ENCODE assay signal across 17 mouse cellular contexts in genomic region chr1:63995828-63996227, GRCm38 (mm10).
DNase-seq lines count a peak whose midpoint lies in the region; ATAC-seq and TF ChIP-seq lines count a peak whose summit lies in the region.
"Had no signal": no experiment of that assay in that cellular context is flagged by ENCODE, and none has a peak within 500 bp of the region (broad histone marks: within the 10 kb centered on the region; RNA-seq: fewer than 3 reads in every experiment).

No protein-coding gene starts in this region.

- H3K27ac ChIP-seq in forebrain, embryonic 10.5 days = peak overlapping the region; percentile 90
- no peak overlapping the region for H3K27ac ChIP-seq in forebrain, postnatal 0 days (ENCODE audit: low read depth, low read length)
- peak overlapping the region; percentile 66; the same call in 1 of the 2 replicates for H3K27ac ChIP-seq in hindbrain, embryonic 15.5 days (replicated peaks)
- H3K27ac ChIP-seq in hindbrain, embryonic 11.5 days (ENCODE audit: low read depth, low read length) = no peak overlapping the region
- H3K27ac ChIP-seq in neural tube, embryonic 13.5 days (replicated peaks) = 0 out of 2 replicates have a peak overlapping the region, but pooled peaks have one; percentile 75
- H3K27ac ChIP-seq in stomach, postnatal 0 days (replicated peaks) = no peak overlapping the region
- H3K27ac ChIP-seq: embryonic facial prominence, embryonic 13.5 days; heart, embryonic 13.5 days; liver, embryonic 13.5 days had no signal

- H3K9ac ChIP-seq in forebrain, postnatal 0 days = no peak overlapping the region
- H3K9ac ChIP-seq in hindbrain, embryonic 15.5 days = no peak overlapping the region
- H3K9ac ChIP-seq in hindbrain, embryonic 11.5 days (ENCODE audit: low read depth, low read length) = no peak overlapping the region
- H3K9ac ChIP-seq in neural tube, embryonic 13.5 days = no peak overlapping the region
- no peak overlapping the region for H3K9ac ChIP-seq in stomach, postnatal 0 days (ENCODE audit: low read length)
- H3K9ac ChIP-seq: embryonic facial prominence, embryonic 13.5 days; heart, embryonic 13.5 days; hindbrain, embryonic 14.5 days; liver, embryonic 13.5 days had no signal

- no peak for ATAC-seq in forebrain, postnatal 0 days
- ATAC-seq in hindbrain, embryonic 15.5 days (ENCODE audit: low FRiP score, low read depth) = no peak; the same call in 1 of the 2 replicates
- no peak for ATAC-seq in hindbrain, embryonic 11.5 days (ENCODE audit: low FRiP score)
- peak; percentile 57; the same call in 1 of the 2 replicates for ATAC-seq in neural tube, embryonic 13.5 days (ENCODE audit: low read depth)
- ATAC-seq in stomach, postnatal 0 days (ENCODE audit: low FRiP score, low TSS enrichment) = peak; percentile 42; the same call in 1 of the 2 replicates
- ATAC-seq: forebrain, embryonic 14.5 days had no signal

- WGBS in forebrain, embryonic 10.5 days = 31% methylated on average over 4 of the region's 4 CpGs
- WGBS in forebrain, postnatal 0 days = 31% methylated on average over 4 of the region's 4 CpGs
- WGBS in hindbrain, embryonic 15.5 days = 35% methylated on average over 4 of the region's 4 CpGs
- 40% methylated on average over 4 of the region's 4 CpGs for WGBS in hindbrain, embryonic 11.5 days
- WGBS in neural tube, embryonic 13.5 days = 25% methylated on average over 4 of the region's 4 CpGs
- 34% methylated on average over 4 of the region's 4 CpGs for WGBS in stomach, postnatal 0 days

- no peak overlapping the region for H3K4me2 ChIP-seq in forebrain, postnatal 0 days (ENCODE audit: low read depth)
- H3K4me2 ChIP-seq in hindbrain, embryonic 15.5 days = no peak overlapping the region
- H3K4me2 ChIP-seq in hindbrain, embryonic 11.5 days (replicated peaks; ENCODE audit: low read depth, low read length) = no peak overlapping the region
- no peak overlapping the region for H3K4me2 ChIP-seq in neural tube, embryonic 13.5 days
- H3K4me2 ChIP-seq in stomach, postnatal 0 days (replicated peaks; ENCODE audit: low read depth) = no peak overlapping the region
- H3K4me2 ChIP-seq: embryonic facial prominence, embryonic 13.5 days; heart, embryonic 13.5 days; hindbrain, embryonic 14.5 days; liver, embryonic 13.5 days had no signal

- H3K4me3 ChIP-seq in forebrain, embryonic 10.5 days = no peak overlapping the region
- no peak overlapping the region for H3K4me3 ChIP-seq in forebrain, postnatal 0 days (ENCODE audit: low read depth, low read length)
- no peak overlapping the region for H3K4me3 ChIP-seq in hindbrain, embryonic 15.5 days
- H3K4me3 ChIP-seq in hindbrain, embryonic 11.5 days (ENCODE audit: low read depth, low read length) = no peak overlapping the region
- no peak overlapping the region for H3K4me3 ChIP-seq in neural tube, embryonic 13.5 days
- no peak overlapping the region for H3K4me3 ChIP-seq in stomach, postnatal 0 days (ENCODE audit: low read depth, low read length)
- H3K4me3 ChIP-seq: embryonic facial prominence, embryonic 13.5 days; heart, embryonic 13.5 days; liver, embryonic 13.5 days; megakaryocyte, embryonic 14.5 days had no signal

- no peak for TF ChIP-seq CTCF in forebrain, postnatal 0 days (IDR thresholded peaks at IDR 0.05; ENCODE audit: low read depth)
- TF ChIP-seq CTCF in stomach, postnatal 0 days (IDR thresholded peaks at IDR 0.05; ENCODE audit: low read depth) = no peak

- no peaks in the 10 kb centered on the region for H3K27me3 ChIP-seq in forebrain, embryonic 10.5 days (ENCODE audit: poor library complexity, severe bottlenecking)
- H3K27me3 ChIP-seq in forebrain, postnatal 0 days (ENCODE audit: insufficient read depth, low read length) = no peaks in the 10 kb centered on the region
- H3K27me3 ChIP-seq in hindbrain, embryonic 15.5 days = no peaks in the 10 kb centered on the region
- H3K27me3 ChIP-seq in hindbrain, embryonic 11.5 days (ENCODE audit: control insufficient read depth, insufficient read depth, low read length) = no peaks in the 10 kb centered on the region
- no peaks in the 10 kb centered on the region for H3K27me3 ChIP-seq in neural tube, embryonic 13.5 days
- no peaks in the 10 kb centered on the region for H3K27me3 ChIP-seq in stomach, postnatal 0 days (ENCODE audit: control insufficient read depth, insufficient read depth, low read length)
- H3K27me3 ChIP-seq: heart, embryonic 13.5 days; liver, embryonic 13.5 days had no signal

- H3K9me3 ChIP-seq in forebrain, embryonic 10.5 days = no peaks in the 10 kb centered on the region
- H3K9me3 ChIP-seq in forebrain, postnatal 0 days (ENCODE audit: low read length) = no peaks in the 10 kb centered on the region
- H3K9me3 ChIP-seq in hindbrain, embryonic 15.5 days = no peaks in the 10 kb centered on the region
- no peaks in the 10 kb centered on the region for H3K9me3 ChIP-seq in hindbrain, embryonic 11.5 days (ENCODE audit: control insufficient read depth, low read length)
- H3K9me3 ChIP-seq in neural tube, embryonic 13.5 days = no peaks in the 10 kb centered on the region
- no peaks in the 10 kb centered on the region for H3K9me3 ChIP-seq in stomach, postnatal 0 days (ENCODE audit: control insufficient read depth, low read length)
- H3K9me3 ChIP-seq: embryonic facial prominence, embryonic 13.5 days; heart, embryonic 13.5 days; liver, embryonic 13.5 days; megakaryocyte, embryonic 14.5 days had no signal

- no peak for TF ChIP-seq EP300 in stomach, postnatal 0 days (optimal IDR thresholded peaks at IDR 0.05)

- no peaks in the 10 kb centered on the region for H3K36me3 ChIP-seq in forebrain, embryonic 10.5 days (replicated peaks)
- H3K36me3 ChIP-seq in forebrain, postnatal 0 days (ENCODE audit: insufficient read depth) = no peaks in the 10 kb centered on the region
- H3K36me3 ChIP-seq in hindbrain, embryonic 15.5 days = no peaks in the 10 kb centered on the region
- no peaks in the 10 kb centered on the region for H3K36me3 ChIP-seq in hindbrain, embryonic 11.5 days (ENCODE audit: control insufficient read depth, insufficient read depth, low read length)
- no peaks in the 10 kb centered on the region for H3K36me3 ChIP-seq in neural tube, embryonic 13.5 days
- no peaks in the 10 kb centered on the region for H3K36me3 ChIP-seq in stomach, postnatal 0 days (ENCODE audit: control insufficient read depth, insufficient read depth, low read length)
- H3K36me3 ChIP-seq: embryonic facial prominence, embryonic 13.5 days; heart, embryonic 13.5 days; liver, embryonic 13.5 days had no signal

- no peak for DNase-seq in forebrain, embryonic 10.5 days (ENCODE audit: extremely low spot score, low spot score)
- DNase-seq in forebrain, postnatal 0 days = no peak
- no peak for DNase-seq in hindbrain, embryonic 11.5 days (ENCODE audit: low spot score)
- no peak for DNase-seq in neural tube, embryonic 10.5 days (ENCODE audit: extremely low spot score, low spot score)
- no peak for DNase-seq in stomach, postnatal 0 days (ENCODE audit: low spot score)
- DNase-seq in thymus, postnatal 25 days = no peak
- DNase-seq: cerebellum, postnatal 36 days; gastrocnemius, postnatal 10 days; kidney, postnatal 36 days; liver, embryonic 13.5 days had no signal

- peaks cover 40% of the 10 kb centered on the region for H3K4me1 ChIP-seq in forebrain, embryonic 10.5 days
- H3K4me1 ChIP-seq in forebrain, postnatal 0 days (ENCODE audit: insufficient read depth) = peaks cover 22% of the 10 kb centered on the region; the same call in 1 of the 2 replicates
- peaks cover 35% of the 10 kb centered on the region for H3K4me1 ChIP-seq in hindbrain, embryonic 15.5 days (replicated peaks)
- H3K4me1 ChIP-seq in hindbrain, embryonic 11.5 days (replicated peaks; ENCODE audit: control insufficient read depth, insufficient read depth, low read length) = 0 out of 2 replicates have a peak, but pooled peaks cover 2% of the 10 kb centered on the region
- H3K4me1 ChIP-seq in neural tube, embryonic 13.5 days (replicated peaks) = peaks cover 28% of the 10 kb centered on the region
- no peaks in the 10 kb centered on the region; the same call in 1 of the 2 replicates for H3K4me1 ChIP-seq in stomach, postnatal 0 days (replicated peaks; ENCODE audit: control insufficient read depth, insufficient read depth)

Comparison
In these comparisons a context has a peak if more than half of its experiments do, and no peak if none do; other contexts are left out.
1. H3K27ac ChIP-seq: peak in forebrain, embryonic 10.5 days (single experiment), hindbrain, embryonic 15.5 days (single experiment) and neural tube, embryonic 13.5 days (single experiment); none in forebrain, postnatal 0 days (single experiment), hindbrain, embryonic 11.5 days (single experiment) and stomach, postnatal 0 days (single experiment).
2. ATAC-seq: peak in neural tube, embryonic 13.5 days (single experiment) and stomach, postnatal 0 days (single experiment); none in forebrain, postnatal 0 days (single experiment), hindbrain, embryonic 15.5 days (single experiment) and hindbrain, embryonic 11.5 days (single experiment).